Mouse (Mus musculus) neural tube, embryonic 12.5 days (tissue): Measurements from ENCODE around the gene D6Ertd527e. TPM values are rescaled to one million over a fixed set of nuclear protein-coding genes. Genes with fewer than 3 reads are reported as not detected.

Experiments used
- ATAC-seq: fragments of 200-750 bp; cut with Nextera tagmentation; 2 replicates; pipeline ENCODE4 v1.8.0; 2017; ENCODE audit warnings: low read depth, mild to moderate bottlenecking, moderate TSS enrichment, moderate library complexity; ENCODE audit not compliant: low FRiP score
- H3K27ac ChIP-seq: fragments of 300-500 bp; sonication (generic); 2 replicates; pipeline ENCODE4 v1.5.1; 2016
- H3K27me3 ChIP-seq: fragments of 300-500 bp; sonication (generic); replicated peaks from 2 replicates; pipeline ENCODE4 v1.6.1; 2016; ENCODE audit warnings: mild to moderate bottlenecking
- H3K36me3 ChIP-seq: fragments of 300-500 bp; sonication (generic); 2 replicates; pipeline ENCODE4 v1.6.1; 2016; ENCODE audit warnings: mild to moderate bottlenecking
- H3K4me1 ChIP-seq: fragments of 300-500 bp; sonication (generic); 2 replicates; pipeline ENCODE4 v1.6.1; 2016
- H3K4me2 ChIP-seq: fragments of 300-500 bp; sonication (generic); replicated peaks from 2 replicates; pipeline ENCODE4 v1.6.1; 2016; ENCODE audit warnings: mild to moderate bottlenecking
- H3K4me3 ChIP-seq: fragments of 300-500 bp; sonication (generic); 2 replicates; pipeline ENCODE4 v1.5.1; 2016
- H3K9ac ChIP-seq: fragments of 300-500 bp; sonication (generic); 2 replicates; pipeline ENCODE4 v1.6.1; 2016; ENCODE audit warnings: mild to moderate bottlenecking
- H3K9me3 ChIP-seq: fragments of 300-500 bp; sonication (generic); 2 replicates; pipeline ENCODE4 v1.6.1; 2016; ENCODE audit warnings: mild to moderate bottlenecking
- WGBS: fragments of 180-500 bp; shearing (Covaris S2); methylation state at CpG from one replicate; pipeline ENCODE4 v1.1.7; 2016; 5-methylcytosine and 5-hydroxymethylcytosine counted together
- polyA plus RNA-seq: library from polyadenylated mRNA; unstranded; fragments of >200 nt; fragmentation: Nextera tagmentation; extraction: Ambion mirVana; gene quantifications from 2 replicates; pipeline ENCODE4 v1.2.1, GENCODE M21; 2016

The D6Ertd527e gene
- polyA plus RNA-seq, 1 experiment from 2014 or later: 0.19 TPM

DNA sequence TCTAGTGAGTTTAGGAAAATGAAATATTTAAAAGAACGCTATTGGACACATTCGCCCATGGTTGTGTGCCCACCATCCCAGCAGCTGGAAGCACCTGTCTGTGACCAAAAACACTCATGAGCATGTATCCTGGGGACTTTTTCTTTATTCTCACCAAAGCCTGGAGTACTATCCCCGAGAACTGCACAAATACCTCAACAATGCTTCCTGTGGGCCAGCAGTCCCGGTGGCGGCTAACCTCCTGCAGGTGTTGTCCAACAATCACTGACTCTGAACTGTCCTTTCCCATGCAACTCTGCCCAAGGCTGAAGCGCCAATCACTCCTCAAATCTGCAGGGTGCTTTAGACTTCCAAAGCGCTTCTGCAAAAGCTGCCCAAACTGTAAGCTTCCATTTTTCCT, 12.1 kb downstream of the D6Ertd527e start:
- Histone ChIP-seq H3K9me3 (no peaks in the 10 kb centered on the region), H3K4me1 (no peaks in the 10 kb centered on the region), H3K36me3 (no peaks in the 10 kb centered on the region), H3K27me3 (no peaks in the 10 kb centered on the region), H3K27ac (no peak overlapping the region), H3K4me3 (no peak overlapping the region), H3K9ac (no peak overlapping the region), H3K4me2 (no peak overlapping the region)
- WGBS: 87% methylated on average over 7 of the region's 7 CpGs
- no peak for ATAC-seq

DNA sequence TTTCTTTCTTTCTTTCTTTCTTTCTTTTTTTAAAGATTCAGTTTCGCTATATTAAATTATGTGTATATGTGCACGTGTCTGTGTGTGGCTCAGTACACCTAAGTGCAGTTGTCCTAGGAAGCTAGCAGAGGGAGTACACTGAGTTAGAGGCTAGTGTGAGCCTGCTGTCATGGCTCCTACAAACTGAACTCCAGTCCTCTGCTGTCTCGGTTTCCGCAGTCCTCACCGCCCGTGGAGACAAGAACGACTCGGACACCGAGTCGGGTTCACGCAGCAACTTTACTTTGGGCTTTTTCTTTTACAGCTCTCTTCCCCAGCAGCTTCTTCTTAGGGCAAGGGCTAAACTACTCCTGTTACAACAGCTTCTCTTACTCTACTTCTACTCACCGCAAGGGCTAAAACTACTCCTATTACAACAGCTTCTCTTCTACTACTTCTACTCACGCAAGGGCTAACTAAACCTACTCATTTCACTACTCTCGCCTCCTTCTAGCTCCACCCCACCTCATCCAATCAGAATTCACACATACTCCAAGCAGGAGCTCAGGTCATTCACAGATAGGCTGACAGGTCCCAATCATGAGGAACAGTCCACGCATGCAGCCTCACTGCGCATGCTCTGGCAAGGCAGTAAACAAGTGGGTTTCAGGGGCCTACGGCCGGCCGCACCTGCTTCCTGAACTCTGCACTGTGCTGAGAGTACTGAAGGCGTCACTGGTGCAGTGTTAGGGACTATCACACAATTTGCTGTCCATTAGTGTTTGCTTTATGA, 14.7 kb downstream of the D6Ertd527e start:
- no peak for ATAC-seq
- Histone ChIP-seq H3K36me3 (no peaks in the 10 kb centered on the region), H3K4me3 (no peak overlapping the region), H3K4me1 (no peaks in the 10 kb centered on the region), H3K9me3 (no peaks in the 10 kb centered on the region), H3K27me3 (no peaks in the 10 kb centered on the region), H3K27ac (no peak overlapping the region), H3K4me2 (no peak overlapping the region), H3K9ac (no peak overlapping the region)
- 86% methylated on average over 20 of the region's 20 CpGs for WGBS

DNA sequence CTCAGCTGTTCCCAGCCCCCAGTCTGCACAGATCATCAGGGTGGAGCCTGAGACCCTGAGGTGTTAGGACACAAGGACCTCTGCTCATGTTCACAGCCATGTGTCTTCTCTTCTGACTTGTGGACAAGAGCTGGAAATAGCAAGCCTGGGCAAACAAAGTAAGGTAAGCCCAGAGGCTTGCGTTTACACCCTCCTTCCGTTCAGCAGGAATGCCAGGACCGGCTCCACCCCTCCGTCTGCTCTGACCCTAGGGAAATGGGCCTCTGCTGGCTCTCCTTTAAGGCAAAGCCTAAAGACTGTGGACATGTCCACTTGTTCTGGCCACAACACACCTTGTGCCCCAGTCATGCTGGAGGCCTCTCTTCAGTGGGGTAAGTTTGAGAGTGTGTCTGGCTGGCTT, 15.4 kb downstream of the D6Ertd527e start:
- no peak overlapping the region for H3K9ac ChIP-seq
- no peaks in the 10 kb centered on the region for H3K4me1 ChIP-seq
- no peak overlapping the region for H3K27ac ChIP-seq
- H3K4me2 ChIP-seq: no peak overlapping the region
- H3K27me3 ChIP-seq: no peaks in the 10 kb centered on the region
- 63% methylated on average over 4 of the region's 4 CpGs for WGBS
- H3K4me3 ChIP-seq: no peak overlapping the region
- ATAC-seq: no peak
- H3K36me3 ChIP-seq: no peaks in the 10 kb centered on the region
- H3K9me3 ChIP-seq: no peaks in the 10 kb centered on the region

DNA sequence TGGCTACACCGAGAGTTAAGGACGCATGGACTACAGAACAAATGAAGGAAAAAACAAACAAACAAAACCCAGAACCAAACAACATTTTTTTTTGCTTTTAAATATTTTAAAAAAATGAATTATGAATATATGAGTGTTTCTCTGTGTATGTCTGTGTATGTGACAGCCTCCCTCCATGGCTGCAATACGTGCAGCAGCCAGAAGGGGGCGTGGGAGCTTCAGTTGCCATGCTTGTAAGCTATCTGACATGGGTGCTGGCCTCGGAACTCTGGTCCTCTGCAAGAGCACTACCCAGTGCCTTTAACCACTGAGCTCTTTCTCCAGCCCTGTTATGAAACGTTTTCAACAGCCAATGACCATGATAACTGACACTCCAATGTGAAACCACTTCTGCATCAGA, 16.1 kb downstream of the D6Ertd527e start:
- Histone ChIP-seq H3K4me1 (no peaks in the 10 kb centered on the region), H3K27me3 (no peaks in the 10 kb centered on the region), H3K9me3 (no peaks in the 10 kb centered on the region), H3K9ac (no peak overlapping the region), H3K27ac (no peak overlapping the region), H3K4me2 (no peak overlapping the region), H3K36me3 (no peaks in the 10 kb centered on the region), H3K4me3 (no peak overlapping the region)
- no peak for ATAC-seq
- 91% methylated on average over 6 of the region's 6 CpGs for WGBS

DNA sequence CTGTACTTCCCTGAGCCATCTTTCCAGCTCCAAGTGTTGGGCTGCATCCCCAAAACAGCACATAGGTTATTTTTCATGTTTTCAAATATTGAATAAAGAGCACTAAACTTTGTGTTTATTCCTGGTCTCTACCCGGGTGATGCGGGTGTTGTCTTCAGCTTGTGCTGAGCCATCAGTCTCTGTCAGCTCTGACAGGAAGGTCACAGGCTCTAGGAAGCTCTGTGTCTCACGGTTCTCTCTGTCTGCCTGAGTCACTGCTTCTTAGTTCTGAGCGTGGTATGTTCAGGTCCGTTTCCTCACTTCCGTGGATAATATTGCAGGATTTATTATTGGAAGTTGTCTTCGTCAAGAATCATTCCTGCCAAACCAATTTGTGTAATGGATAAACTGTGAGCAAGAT, 17.4 kb downstream of the D6Ertd527e start:
- Histone ChIP-seq H3K9ac (no peak overlapping the region), H3K27me3 (no peaks in the 10 kb centered on the region), H3K4me2 (no peak overlapping the region), H3K4me1 (no peaks in the 10 kb centered on the region), H3K4me3 (no peak overlapping the region), H3K36me3 (no peaks in the 10 kb centered on the region), H3K27ac (no peak overlapping the region), H3K9me3 (no peaks in the 10 kb centered on the region)
- 85% methylated on average over 7 of the region's 7 CpGs for WGBS
- no peak for ATAC-seq

DNA sequence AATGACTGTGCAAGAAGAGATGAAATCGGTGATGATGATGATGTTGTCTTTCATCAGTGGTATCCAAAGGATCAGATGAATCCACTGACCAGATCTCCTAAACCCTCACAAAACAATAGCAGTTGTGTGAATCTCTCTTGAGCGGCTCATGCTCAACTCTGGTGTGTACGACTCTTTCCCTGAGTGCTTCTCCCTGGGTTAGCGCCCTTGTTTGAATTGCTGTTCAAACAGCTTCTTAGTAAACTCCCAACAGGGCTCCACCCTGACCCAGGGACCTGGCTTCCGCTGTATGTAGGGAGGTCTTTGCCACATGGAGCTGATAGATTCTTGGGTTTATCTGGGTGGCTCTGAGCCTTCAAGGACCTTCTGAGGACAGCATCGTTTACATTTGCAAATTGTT, 18.9 kb downstream of the D6Ertd527e start:
- WGBS: 90% methylated on average over 6 of the region's 6 CpGs
- H3K9me3 ChIP-seq: no peaks in the 10 kb centered on the region
- no peak overlapping the region for H3K4me3 ChIP-seq
- no peaks in the 10 kb centered on the region for H3K4me1 ChIP-seq
- no peak overlapping the region for H3K27ac ChIP-seq
- ATAC-seq: no peak
- H3K9ac ChIP-seq: no peak overlapping the region
- H3K27me3 ChIP-seq: no peaks in the 10 kb centered on the region
- no peak overlapping the region for H3K4me2 ChIP-seq
- no peaks in the 10 kb centered on the region for H3K36me3 ChIP-seq

DNA sequence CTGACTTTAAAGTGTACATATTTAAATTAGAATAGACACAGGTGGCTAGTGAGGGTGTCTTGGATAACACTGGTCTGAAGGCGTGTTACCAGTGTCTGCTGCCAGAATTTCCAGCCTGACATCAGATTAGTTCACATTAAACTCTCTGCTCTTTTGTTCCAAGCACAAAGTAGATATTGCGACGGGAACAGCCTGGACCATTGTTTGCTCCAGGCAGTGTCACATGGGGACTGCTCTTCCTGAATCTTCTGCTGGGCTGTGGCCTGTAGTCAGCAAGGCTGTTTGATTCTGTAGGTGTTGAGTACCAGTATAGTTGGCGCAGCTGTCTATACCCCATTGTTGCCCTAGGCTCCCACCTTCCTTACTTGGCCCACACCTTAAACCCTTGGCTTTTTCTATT, 19.4 kb downstream of the D6Ertd527e start:
- Histone ChIP-seq H3K27ac (no peak overlapping the region), H3K27me3 (no peaks in the 10 kb centered on the region), H3K36me3 (no peaks in the 10 kb centered on the region), H3K4me1 (no peaks in the 10 kb centered on the region), H3K9ac (no peak overlapping the region), H3K9me3 (no peaks in the 10 kb centered on the region), H3K4me2 (no peak overlapping the region), H3K4me3 (no peak overlapping the region)
- WGBS: 93% methylated on average over 4 of the region's 4 CpGs
- no peak for ATAC-seq

DNA sequence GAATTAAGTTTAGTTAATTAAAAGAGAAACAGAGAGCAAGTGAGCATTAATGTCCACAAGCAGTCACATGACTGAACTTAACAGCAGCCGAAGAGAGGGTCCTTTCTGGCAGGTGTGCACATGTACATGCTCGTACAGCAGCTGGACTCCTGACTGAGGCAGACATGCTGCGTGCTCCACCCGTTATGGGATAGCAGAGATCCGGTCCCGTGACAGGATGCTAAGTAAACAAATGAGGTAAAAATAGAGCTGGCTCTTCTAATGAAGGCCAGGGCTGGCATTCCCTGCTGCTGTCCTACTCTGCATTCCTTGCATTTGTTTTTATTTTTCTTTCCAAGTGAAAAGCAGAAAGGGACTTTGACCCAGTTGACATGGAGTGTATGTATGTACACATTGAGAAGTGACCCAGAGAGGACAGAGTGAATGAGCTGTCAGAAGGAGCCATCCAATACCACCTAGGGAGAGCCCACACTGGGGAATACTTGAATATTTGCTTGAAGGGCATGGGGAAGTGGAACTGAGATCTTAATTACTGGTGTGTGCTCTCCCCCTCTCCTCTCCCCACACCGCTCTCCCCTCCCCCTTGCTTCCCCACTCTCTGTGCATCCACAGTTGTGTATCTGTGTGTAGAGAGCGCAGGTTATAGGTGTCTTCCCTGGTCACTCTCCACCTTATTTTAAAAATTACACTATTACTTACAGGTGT, 22.7 kb downstream of the D6Ertd527e start:
- Histone ChIP-seq H3K4me1 (no peaks in the 10 kb centered on the region), H3K9ac (no peak overlapping the region), H3K9me3 (no peaks in the 10 kb centered on the region; the same call in 1 of the 2 replicates), H3K4me3 (no peak overlapping the region), H3K36me3 (no peaks in the 10 kb centered on the region), H3K27ac (no peak overlapping the region), H3K27me3 (no peaks in the 10 kb centered on the region), H3K4me2 (no peak overlapping the region)
- no peak for ATAC-seq
- 80% methylated on average over 8 of the region's 8 CpGs for WGBS

DNA sequence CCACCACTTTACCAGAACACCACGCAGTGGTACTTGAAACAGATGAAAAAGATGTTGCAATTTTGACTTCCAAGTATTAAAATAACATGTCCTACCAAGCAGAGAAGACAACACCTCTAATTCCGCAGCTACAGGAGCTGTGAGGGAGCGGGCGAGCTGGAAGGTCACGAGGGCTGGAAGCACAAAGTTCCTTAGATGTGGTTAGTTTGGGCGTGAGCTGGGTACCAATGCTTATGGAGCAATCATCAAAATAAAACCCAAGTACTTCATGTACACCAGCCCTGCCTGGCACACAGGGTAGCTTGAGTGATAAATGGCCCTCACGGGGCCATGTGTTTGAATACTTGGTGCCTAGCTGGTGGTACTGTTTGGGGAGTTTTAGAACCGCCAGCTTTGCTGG, 25.3 kb downstream of the D6Ertd527e start:
- 85% methylated on average over 8 of the region's 8 CpGs for WGBS
- no peak for ATAC-seq
- H3K27me3 ChIP-seq: no peaks in the 10 kb centered on the region

DNA sequence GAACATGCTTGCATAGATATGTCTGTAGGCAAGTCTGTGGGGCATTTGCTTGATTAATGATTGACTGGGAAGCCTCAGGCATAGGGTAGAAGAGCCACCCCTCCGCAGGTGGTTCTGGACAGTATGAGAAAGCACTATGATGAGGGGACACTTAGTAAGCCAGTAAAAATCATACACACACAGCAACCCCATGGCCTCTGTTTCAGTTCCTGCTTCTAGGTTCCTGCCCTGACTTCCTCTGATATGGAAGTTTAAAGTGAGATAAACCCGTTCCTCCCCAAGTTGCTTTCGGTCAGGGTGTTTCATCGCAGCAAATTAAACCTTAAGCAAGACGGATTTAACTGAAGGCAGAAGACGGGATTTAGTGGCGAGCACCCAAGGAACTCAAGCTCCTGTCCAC, 26.1 kb downstream of the D6Ertd527e start:
- no peaks in the 10 kb centered on the region for H3K27me3 ChIP-seq
- ATAC-seq: no peak
- H3K36me3 ChIP-seq: 0 out of 2 replicates have a peak, but pooled peaks cover 2% of the 10 kb centered on the region
- H3K4me1 ChIP-seq: no peaks in the 10 kb centered on the region
- WGBS: 95% methylated on average over 7 of the region's 7 CpGs
- no peak overlapping the region for H3K4me3 ChIP-seq
- no peak overlapping the region for H3K9ac ChIP-seq
- no peak overlapping the region for H3K4me2 ChIP-seq
- H3K9me3 ChIP-seq: no peaks in the 10 kb centered on the region; the same call in 1 of the 2 replicates
- H3K27ac ChIP-seq: no peak overlapping the region

More for the DNA sequence above, 25.3 kb downstream of the D6Ertd527e start:
- Histone ChIP-seq H3K4me1 (no peaks in the 10 kb centered on the region), H3K4me3 (no peak overlapping the region), H3K27ac (no peak overlapping the region), H3K36me3 (no peaks in the 10 kb centered on the region), H3K9ac (no peak overlapping the region), H3K9me3 (no peaks in the 10 kb centered on the region; the same call in 1 of the 2 replicates), H3K4me2 (no peak overlapping the region)

DNA sequence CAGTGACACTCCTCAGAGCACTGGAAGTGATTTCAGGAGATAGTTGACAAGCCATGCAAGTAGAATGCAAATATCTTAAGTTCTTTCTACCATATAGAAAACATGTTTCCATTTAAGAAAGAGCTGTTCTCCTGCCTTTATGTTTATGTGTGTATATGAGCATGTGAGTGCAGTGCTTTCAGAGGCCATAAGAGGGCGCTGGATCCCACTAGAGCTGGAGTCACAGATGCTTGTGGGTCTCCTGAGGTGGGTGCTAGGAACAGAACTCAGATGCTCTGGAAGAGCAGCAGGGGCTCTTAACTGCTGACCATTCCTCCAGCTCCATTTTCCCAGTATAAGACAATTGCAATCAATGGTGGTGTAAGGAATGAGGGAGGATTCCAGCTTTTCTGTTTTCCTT, 26.5 kb downstream of the D6Ertd527e start:
- Histone ChIP-seq H3K4me2 (no peak overlapping the region), H3K27ac (no peak overlapping the region), H3K9ac (no peak overlapping the region), H3K4me1 (no peaks in the 10 kb centered on the region), H3K9me3 (no peaks in the 10 kb centered on the region; the same call in 1 of the 2 replicates), H3K36me3 (peaks cover 6% of the 10 kb centered on the region; the same call in 1 of the 2 replicates), H3K4me3 (no peak overlapping the region), H3K27me3 (no peaks in the 10 kb centered on the region)
- WGBS: 61% methylated on average over 1 of the region's 1 CpGs
- no peak for ATAC-seq

DNA sequence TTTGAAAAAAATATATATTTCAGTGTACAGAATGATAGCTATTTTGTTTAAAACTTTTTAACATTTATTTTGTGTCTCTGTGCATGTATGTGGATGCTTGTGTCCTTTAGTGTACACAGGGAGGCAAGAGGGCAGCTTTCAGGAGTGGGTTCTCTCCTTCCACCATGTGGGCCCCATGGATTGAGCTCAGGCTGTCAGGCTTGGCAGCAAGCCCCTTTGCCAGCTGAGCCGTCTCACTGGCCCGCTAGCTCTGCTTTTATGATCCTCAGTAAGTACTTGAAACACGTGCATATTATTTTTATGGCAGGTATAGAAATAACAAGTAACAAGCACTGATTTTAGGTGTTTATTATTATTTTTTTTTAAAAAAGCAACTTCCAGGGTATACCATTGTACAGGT, 29.0 kb downstream of the D6Ertd527e start:
- Histone ChIP-seq H3K4me1 (no peaks in the 10 kb centered on the region), H3K36me3 (peaks cover 10% of the 10 kb centered on the region), H3K9ac (no peak overlapping the region), H3K4me3 (no peak overlapping the region), H3K4me2 (no peak overlapping the region), H3K9me3 (no peaks in the 10 kb centered on the region; the same call in 1 of the 2 replicates), H3K27ac (no peak overlapping the region), H3K27me3 (no peaks in the 10 kb centered on the region)
- no peak for ATAC-seq
- 86% methylated on average over 3 of the region's 3 CpGs for WGBS
